Mouse (Mus musculus) adrenal gland, postnatal 4 days (tissue): ENCODE data around the gene Ankrd54. TPM values are rescaled to one million over a fixed set of nuclear protein-coding genes. Genes with fewer than 3 reads are reported as not detected.
"Not testable (repeated sequence)": the region's sequence is repeated elsewhere in the genome, so short reads cannot be mapped to it uniquely, and the experiment has no call there.

ENCODE experiments used
- DNase-seq, 2 experiments: peaks; one replicate each; pipeline ENCODE4 v3.0.0; 2021 to 2022; ENCODE audit warnings: low spot score in 2 of 2, mixed read lengths in 2 of 2
- total RNA-seq, 2 experiments: library from RNA; stranded (reverse); gene quantifications; 2 replicates each; pipeline ENCODE4 v1.2.3; 2021

Ankrd54 gene
- total RNA-seq, 2 experiments from 2014 or later = 23.8 to 29.7 TPM

DNA sequence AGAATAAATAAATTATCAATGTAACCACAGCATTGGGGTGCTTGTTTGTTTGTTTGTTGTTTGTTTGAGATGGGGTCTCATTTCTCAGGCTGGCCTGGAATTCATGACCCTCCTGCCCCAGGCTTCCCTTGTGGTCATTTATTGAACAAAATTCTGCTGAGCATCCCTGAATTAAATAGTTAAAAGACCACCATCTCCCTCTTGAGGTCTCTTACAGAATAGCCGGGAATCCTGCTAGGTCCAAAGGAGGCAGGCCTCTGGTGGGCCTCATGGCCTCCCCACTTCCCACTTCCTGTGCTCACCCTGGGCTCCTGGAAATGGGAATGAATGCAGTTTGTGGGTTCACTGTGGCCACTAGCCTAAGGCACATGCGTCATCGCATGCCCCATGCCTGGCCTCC, 43.8 kb downstream of the Ankrd54 start:
- DNase-seq = no peak

DNA sequence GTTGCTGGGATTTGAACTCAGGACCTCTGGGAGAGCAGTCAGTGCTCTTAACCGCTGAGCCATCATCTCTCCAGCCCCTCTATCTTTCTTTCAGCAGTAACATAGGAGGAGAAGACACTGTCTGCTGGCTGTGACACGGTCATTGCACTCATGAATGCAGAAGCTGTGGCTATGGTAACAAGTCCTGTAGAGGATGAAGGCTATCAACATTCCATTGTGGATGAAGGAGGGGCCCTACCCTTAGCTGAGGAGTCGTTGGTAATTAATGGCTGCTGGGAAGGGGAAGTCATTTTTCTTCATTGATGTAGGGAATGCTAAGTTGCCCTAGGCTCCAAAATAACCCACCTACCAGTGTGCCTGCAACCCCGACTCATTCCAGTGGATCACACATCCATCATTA, 44.5 kb downstream of the Ankrd54 start:
- DNase-seq = no peak

DNA sequence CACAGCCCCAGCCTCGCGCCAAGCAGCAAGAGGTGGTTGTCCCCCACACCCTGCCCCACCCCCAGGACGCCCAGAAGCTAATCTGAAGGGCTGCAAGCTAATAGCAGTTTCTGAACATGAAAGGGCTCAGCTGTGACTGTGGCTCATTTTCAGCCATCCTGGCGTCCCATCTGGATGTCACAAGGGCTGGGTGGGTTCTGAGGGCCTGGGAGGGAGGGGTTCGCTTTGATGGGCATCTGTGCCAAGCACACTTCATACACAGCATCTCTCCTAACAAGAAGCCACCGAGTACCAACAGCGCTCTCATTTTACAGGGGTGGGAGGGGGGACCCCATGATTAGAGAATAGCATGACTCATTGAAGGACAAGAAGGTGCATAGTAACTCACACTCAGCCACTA, 49.3 kb downstream of the Ankrd54 start:
- no peak for DNase-seq

DNA sequence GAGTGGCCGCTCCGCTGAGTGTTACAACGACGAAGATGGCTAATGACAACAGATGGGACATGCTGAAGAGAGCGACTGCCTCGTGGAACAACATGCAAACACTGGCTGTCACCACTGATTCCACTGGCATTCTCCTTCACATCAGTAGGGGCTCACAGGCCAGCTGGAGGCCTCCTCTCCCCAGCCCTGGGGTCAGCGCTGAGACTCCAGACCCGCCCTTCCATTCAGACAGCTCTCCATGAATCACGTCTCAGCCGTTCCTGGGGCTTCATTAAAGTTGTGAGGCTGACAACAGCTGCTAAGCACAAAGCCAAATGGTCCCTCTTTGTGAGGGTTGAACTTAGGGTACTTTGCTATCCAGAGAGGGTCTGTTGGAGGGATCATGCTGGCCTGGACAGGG, 51.1 kb downstream of the Ankrd54 start:
- DNase-seq = no peak

DNA sequence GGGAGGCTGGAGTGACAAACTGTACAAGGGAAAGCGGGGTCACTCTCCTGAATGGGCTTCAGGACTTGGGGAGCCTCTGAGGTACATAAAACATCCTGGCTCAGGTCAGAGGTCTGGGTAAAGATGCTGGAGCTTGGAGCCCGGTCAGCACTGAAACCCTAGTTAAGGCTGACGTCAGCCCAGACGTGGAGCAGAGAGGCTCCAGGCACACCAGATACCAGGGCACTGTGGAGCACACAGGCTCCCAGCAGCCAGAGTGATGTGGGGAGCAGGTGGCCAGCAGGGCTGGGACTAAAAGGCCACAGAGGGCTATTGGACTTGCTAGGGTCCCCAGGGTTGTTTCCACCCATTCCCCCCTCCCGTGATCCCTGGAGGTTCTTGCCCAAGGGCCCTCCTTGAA, 53.0 kb downstream of the Ankrd54 start:
- DNase-seq = no peak

DNA sequence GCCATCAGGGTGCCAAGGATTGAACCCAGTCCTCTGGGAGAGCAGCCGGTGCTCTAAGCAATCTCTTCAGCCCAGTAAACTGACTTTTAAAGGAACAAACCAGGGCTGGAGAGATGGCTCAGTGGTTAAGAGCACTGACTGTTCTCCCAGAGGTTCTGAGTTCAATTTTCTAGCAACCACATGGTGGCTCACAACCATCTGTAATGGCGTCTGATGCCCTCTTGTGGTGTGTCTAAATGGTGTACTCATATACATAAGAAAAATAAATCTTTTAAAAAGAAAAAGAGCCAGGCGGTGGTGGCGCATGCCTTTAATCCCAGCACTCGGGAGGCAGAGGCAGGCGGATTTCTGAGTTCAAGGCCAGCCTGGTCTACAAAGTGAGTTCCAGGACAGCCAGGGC, 54.9 kb downstream of the Ankrd54 start:
- DNase-seq = not testable (repeated sequence)

DNA sequence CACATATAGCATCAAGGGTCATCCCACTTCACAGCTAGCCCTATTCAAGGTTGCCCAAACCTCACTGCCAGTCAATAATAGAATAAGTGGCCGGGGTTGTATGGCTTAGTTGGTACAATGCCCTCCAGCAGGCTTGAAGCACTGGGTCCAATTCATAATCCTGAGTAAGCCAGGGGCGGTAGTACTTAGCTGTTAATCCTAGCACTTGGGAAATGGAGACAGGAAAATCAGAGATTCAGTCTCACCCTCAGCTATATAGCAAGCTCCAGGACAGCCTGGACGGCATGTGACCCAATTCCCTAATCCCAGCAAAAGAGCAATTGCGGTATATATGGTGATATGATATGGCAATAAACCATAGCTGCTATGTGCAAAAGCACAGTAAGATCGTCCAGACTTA, 55.6 kb downstream of the Ankrd54 start:
- DNase-seq = no peak

DNA sequence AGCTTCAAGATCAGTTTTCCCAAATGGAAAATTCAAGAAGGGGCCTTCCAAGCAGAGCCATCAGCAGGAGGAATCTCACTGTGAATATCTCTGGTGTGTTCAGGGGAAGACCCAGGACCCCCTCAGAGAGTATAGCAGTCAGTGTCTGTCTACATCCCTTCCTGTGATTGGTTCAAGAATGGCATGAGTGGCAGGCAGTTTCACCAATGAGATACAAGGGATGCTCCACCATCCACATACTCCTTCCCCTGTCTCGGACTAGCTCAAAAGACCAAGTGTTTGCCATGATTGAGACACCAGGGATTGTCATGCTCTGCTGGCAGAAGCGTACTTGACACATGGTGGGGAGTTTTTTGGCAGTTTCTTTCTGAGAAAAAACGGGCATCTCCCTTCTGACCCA, 56.1 kb downstream of the Ankrd54 start:
- DNase-seq = no peak

DNA sequence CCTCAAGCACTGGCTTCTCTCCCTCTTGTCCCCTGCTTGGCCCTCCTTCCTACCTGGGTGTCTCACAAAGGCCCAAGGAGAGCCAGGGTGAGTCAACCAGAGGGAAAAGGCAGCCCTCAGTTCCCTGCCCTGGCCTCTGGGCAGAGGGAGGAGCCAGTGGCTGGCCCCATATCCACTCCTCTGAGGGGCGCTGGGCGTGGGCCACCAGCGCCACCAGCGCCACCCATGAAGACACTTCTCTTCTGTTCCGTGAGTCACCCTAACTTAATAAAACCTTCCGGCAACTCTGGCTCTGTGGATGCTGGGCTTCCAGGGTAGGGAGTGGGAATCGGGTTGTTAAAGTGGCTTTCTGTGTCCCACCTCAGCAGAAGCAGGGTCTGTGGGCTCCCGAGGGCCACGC, 57.1 kb downstream of the Ankrd54 start:
- no peak for DNase-seq

Other genes with a start within 250 kb of the Ankrd54 start
- 10 to 100 TPM; 56.7 to 59.1 TPM for gene Cdc42ep1, start 220.3 kb downstream of the Ankrd54 start, total RNA-seq
- gene Lgals2, start 207.4 kb downstream of the Ankrd54 start, total RNA-seq = 1 to 10 TPM; 2.6 to 2.9 TPM
- gene Gga1, start 185.7 kb downstream of the Ankrd54 start, total RNA-seq = 10 to 100 TPM; 58.8 to 65.5 TPM
- not detected for gene Gm49510, start 163.2 kb downstream of the Ankrd54 start, total RNA-seq
- 10 to 100 TPM; 25.3 to 26.0 TPM for gene Sh3bp1, start 163.1 kb downstream of the Ankrd54 start, total RNA-seq
- 1 to 10 TPM; 9.8 to 9.9 TPM for gene Pdxp, start 149.0 kb downstream of the Ankrd54 start, total RNA-seq
- 100 to 1,000 TPM; 382 to 438 TPM for gene Lgals1, start 136.2 kb downstream of the Ankrd54 start, total RNA-seq
- 10 to 100 TPM; 40.0 to 47.3 TPM for gene Nol12, start 128.0 kb downstream of the Ankrd54 start, total RNA-seq
- 100 to 1,000 TPM in 1 of 2 experiments, 10 to 100 TPM in 1; 96.9 to 112 TPM for gene Triobp, start 115.2 kb downstream of the Ankrd54 start, total RNA-seq
- gene H1f0, start 34.4 kb downstream of the Ankrd54 start, total RNA-seq = 100 to 1,000 TPM; 361 to 374 TPM
- gene Galr3, start 21.0 kb downstream of the Ankrd54 start, total RNA-seq = 1 to 10 TPM in 1 of 2 experiments, under 1 TPM in 1; 0.65 to 1.1 TPM
- 100 to 1,000 TPM; 158 to 162 TPM for gene Eif3l, start 12.3 kb upstream of the Ankrd54 start, total RNA-seq
- gene Micall1, start 46.0 kb upstream of the Ankrd54 start, total RNA-seq = 10 to 100 TPM; 36.0 to 40.2 TPM
- 100 to 1,000 TPM; 134 to 142 TPM for gene Polr2f, start 78.1 kb upstream of the Ankrd54 start, total RNA-seq
- gene 1700088E04Rik, start 78.4 kb upstream of the Ankrd54 start, total RNA-seq = 1 to 10 TPM; 8.0 to 9.0 TPM
- 10 to 100 TPM in 1 of 2 experiments, 1 to 10 TPM in 1; 9.5 to 12.3 TPM for gene Sox10, start 102.3 kb upstream of the Ankrd54 start, total RNA-seq
- 10 to 100 TPM; 32.1 to 33.2 TPM for gene Pick1, start 166.3 kb upstream of the Ankrd54 start, total RNA-seq
- under 1 TPM; 0.17 to 0.70 TPM for gene Gm49486, start 166.5 kb upstream of the Ankrd54 start, total RNA-seq
- gene Slc16a8, start 191.9 kb upstream of the Ankrd54 start, total RNA-seq = under 1 TPM; 0.17 TPM
- gene Baiap2l2, start 222.6 kb upstream of the Ankrd54 start, total RNA-seq = 1 to 10 TPM; 2.3 to 5.5 TPM